Mouse (Mus musculus): Measurements from ENCODE around the gene Tob1. TPM values are rescaled to one million over a fixed set of nuclear protein-coding genes. Genes with fewer than 3 reads are reported as not detected.

Gene Tob1
- total RNA-seq, 2 experiments from 2014 or later, result 85.6 to 102 TPM

Other genes with a start within 250 kb of the Tob1 start
- gene Gm20390, start 243.2 kb upstream of the Tob1 start, total RNA-seq (2021), result 10 to 100 TPM; 30.2 to 31.3 TPM
- gene Nme1, start 242.9 kb upstream of the Tob1 start, total RNA-seq (2021), result 10 to 100 TPM; 22.9 to 23.3 TPM
- gene Spag9, start 215.4 kb upstream of the Tob1 start, total RNA-seq (2021), result 100 to 1,000 TPM; 121 to 130 TPM
- 1 to 10 TPM; 1.9 to 2.6 TPM for gene Wfikkn2, start 34.6 kb downstream of the Tob1 start, total RNA-seq (2021)
- gene Gm21885, start 70.4 kb downstream of the Tob1 start, total RNA-seq (2021), result not detected
- 10 to 100 TPM; 31.8 to 55.4 TPM for gene Luc7l3, start 110.5 kb downstream of the Tob1 start, total RNA-seq (2021)
- 100 to 1,000 TPM; 135 to 141 TPM for gene Ankrd40, start 116.5 kb downstream of the Tob1 start, total RNA-seq (2021)
- 1 to 10 TPM; 1.9 to 2.1 TPM for gene Abcc3, start 181.5 kb downstream of the Tob1 start, total RNA-seq (2021)